Mouse (Mus musculus) thymus, adult 2 months (tissue): ENCODE measurements around the gene Ankrd65.

ENCODE experiments used
- CTCF ChIP-seq: fragments of 200-500 bp; IDR thresholded peaks from 2 replicates; pipeline ENCODE4 v1.5.1; 2012; ENCODE audit warnings: mild to moderate bottlenecking, control low read depth, low read length, moderate library complexity, borderline replicate concordance; ENCODE audit not compliant: control insufficient read depth, poor library complexity, insufficient read depth; ENCODE audit errors: extremely low read depth
- POLR2A ChIP-seq: fragments of 200-500 bp; IDR thresholded peaks from 2 replicates; pipeline ENCODE4 v1.6.1; 2012; ENCODE audit warnings: mild to moderate bottlenecking, low read length, control low read depth, moderate library complexity; ENCODE audit not compliant: control insufficient read depth, poor library complexity, insufficient read depth; ENCODE audit errors: extremely low read depth

DNA sequence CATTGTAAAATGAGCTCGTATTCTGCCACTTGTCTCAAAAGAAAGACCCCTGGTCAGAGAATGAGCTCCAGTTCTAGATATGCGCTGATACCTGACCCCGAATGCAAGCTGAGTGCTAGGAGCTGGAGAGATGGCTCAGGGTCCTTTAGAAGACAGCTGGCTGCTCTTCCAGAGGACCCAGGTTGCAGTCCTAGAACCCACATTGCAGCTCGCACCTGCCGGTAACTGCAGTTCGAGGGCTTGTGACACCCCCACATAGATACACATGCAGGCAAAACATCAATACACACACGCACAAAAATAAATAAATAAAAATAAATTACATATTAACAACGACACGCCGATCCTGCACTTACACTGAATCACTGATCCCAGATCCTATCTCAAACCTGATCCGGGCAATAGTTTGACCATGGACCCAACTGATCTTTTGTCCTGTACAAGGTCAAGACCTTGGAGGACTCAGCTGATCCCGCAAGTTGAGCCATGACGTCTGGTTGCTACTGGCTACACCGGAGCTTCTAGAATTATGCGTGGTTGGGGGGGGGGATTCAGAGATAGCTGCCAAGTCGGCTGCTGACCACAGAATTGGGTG lies 6.7 kb upstream of the Ankrd65 start:
- TF ChIP-seq CTCF, result no peak
- no peak for TF ChIP-seq POLR2A
